Mouse (Mus musculus): ENCODE data around the gene Itpr2. TPM values are rescaled to one million over a fixed set of nuclear protein-coding genes. Genes with fewer than 3 reads are reported as not detected.
A peak's percentile ranks its signal among the peaks of the same experiment; 100 is the strongest.

Itpr2 gene
- polyA plus RNA-seq, 1 experiment = 2.6 TPM

DNA sequence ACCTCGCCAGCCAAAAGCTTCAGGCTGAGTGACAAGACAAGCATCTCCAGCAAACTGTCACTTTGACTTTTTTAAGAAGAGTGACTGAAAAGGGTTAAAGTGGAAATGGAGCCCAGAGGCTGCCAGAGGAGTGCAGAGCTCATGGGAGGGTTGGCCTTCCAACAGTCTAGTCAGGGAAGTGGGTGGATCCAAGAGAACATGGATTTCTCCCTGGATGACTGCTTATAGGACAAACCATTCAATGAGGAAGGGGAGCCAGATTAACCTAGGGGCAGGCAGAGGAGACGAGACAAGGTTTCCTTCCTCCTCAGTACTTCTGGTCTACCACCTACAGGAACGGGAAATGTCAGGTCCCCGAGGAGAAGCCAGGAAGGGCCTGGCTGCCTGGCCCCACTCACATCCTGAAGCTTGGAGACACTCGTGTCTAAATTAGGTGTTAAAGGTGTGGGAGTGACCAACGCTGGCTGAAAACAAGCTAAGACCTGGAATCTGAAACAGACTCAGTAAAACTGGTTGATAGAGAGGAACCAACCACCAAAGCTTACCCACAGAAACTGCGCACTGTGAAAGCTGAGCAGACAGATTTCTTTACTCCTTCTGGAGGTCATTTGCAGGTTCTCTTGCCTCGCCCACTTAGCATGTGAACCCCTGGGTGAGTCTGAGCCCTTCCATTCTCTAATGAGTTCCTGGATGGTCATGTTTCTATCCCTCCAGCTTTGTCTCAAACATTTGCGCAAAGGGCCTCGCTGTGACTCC lies 294.6 kb downstream of the Itpr2 start:
- no peaks in the 10 kb centered on the region for H3K79me3 ChIP-seq (ENCODE audit: low read depth)
- no peak for TF ChIP-seq FOSL1 (IDR thresholded peaks at IDR 0.05; ENCODE audit: insufficient read depth, low read length, poor library complexity, severe bottlenecking)
- no peak for TF ChIP-seq CTCF (IDR thresholded peaks at IDR 0.05; ENCODE audit: control insufficient read depth, insufficient read depth, insufficient read length)
- TF ChIP-seq CEBPB (IDR thresholded peaks at IDR 0.05; ENCODE audit: low read depth) = no peak
- no peak for TF ChIP-seq MAX (IDR thresholded peaks at IDR 0.05)
- no peak for TF ChIP-seq USF1 (IDR thresholded peaks at IDR 0.05; ENCODE audit: low read depth)
- TF ChIP-seq MYOD1 (IDR thresholded peaks at IDR 0.05; ENCODE audit: control insufficient read depth, insufficient read length, low read depth) = no peak
- no peak for TF ChIP-seq MYOG (IDR thresholded peaks at IDR 0.05; ENCODE audit: control insufficient read depth, extremely low read depth, insufficient read length)
- no peak overlapping the region for H3ac ChIP-seq (ENCODE audit: control insufficient read depth, insufficient read length, low read depth)
- H3K79me2 ChIP-seq (ENCODE audit: control insufficient read depth, insufficient read depth) = no peaks in the 10 kb centered on the region
- no peak overlapping the region for H3K4me3 ChIP-seq (ENCODE audit: insufficient read depth, poor library complexity, severe bottlenecking)
- no peaks in the 10 kb centered on the region for H3K27me3 ChIP-seq (ENCODE audit: control insufficient read depth, insufficient read depth, insufficient read length)
- no peaks in the 10 kb centered on the region for H3K36me3 ChIP-seq (ENCODE audit: control insufficient read depth, insufficient read depth)

DNA sequence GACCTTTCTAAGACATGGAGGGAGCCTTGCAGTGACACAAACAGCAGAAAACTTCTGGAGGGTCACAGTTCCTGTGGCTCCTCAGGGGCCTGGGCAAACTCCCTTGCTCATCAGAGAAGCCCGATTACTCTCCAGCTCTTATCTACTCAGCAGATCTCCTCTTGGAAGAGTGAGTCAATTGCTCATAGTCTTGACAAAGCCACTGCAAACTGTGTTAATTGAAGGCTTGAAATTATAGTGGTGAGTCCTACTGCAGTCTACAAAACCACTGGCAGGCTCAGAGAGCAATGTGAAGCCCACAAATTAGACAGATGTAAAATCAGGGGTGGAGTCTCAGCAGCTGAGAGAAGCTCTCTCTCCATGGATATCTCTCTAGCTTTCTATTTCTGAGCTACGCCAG lies 296.9 kb downstream of the Itpr2 start:
- Histone ChIP-seq H3K4me3 (ENCODE audit: insufficient read depth, poor library complexity, severe bottlenecking) (no peak overlapping the region), H3ac (ENCODE audit: control insufficient read depth, insufficient read length, low read depth) (peak overlapping the region; percentile 2), H3K36me3 (ENCODE audit: control insufficient read depth, insufficient read depth) (no peaks in the 10 kb centered on the region), H3K27me3 (ENCODE audit: control insufficient read depth, insufficient read depth, insufficient read length) (no peaks in the 10 kb centered on the region), H3K79me3 (ENCODE audit: low read depth) (no peaks in the 10 kb centered on the region), H3K79me2 (ENCODE audit: control insufficient read depth, insufficient read depth) (no peaks in the 10 kb centered on the region)
- TF ChIP-seq CEBPB (IDR thresholded peaks at IDR 0.05; ENCODE audit: low read depth) = no peak
- no peak for TF ChIP-seq FOSL1 (IDR thresholded peaks at IDR 0.05; ENCODE audit: insufficient read depth, low read length, poor library complexity, severe bottlenecking)
- TF ChIP-seq USF1 (IDR thresholded peaks at IDR 0.05; ENCODE audit: low read depth) = no peak

- Histone ChIP-seq H3K4me3 (ENCODE audit: insufficient read depth, poor library complexity, severe bottlenecking) (no peak overlapping the region), H3ac (ENCODE audit: control insufficient read depth, insufficient read length, low read depth) (no peak overlapping the region), H3K79me3 (ENCODE audit: low read depth) (no peaks in the 10 kb centered on the region), H3K27me3 (ENCODE audit: control insufficient read depth, insufficient read depth, insufficient read length) (no peaks in the 10 kb centered on the region), H3K36me3 (ENCODE audit: control insufficient read depth, insufficient read depth) (no peaks in the 10 kb centered on the region), H3K79me2 (ENCODE audit: control insufficient read depth, insufficient read depth) (no peaks in the 10 kb centered on the region)
- TF ChIP-seq CTCF (IDR thresholded peaks at IDR 0.05; ENCODE audit: control insufficient read depth, insufficient read depth, insufficient read length) = no peak
- TF ChIP-seq MYOD1 (IDR thresholded peaks at IDR 0.05; ENCODE audit: control insufficient read depth, insufficient read length, low read depth) = peak; percentile 92
These were observed 297.6 kb downstream of the Itpr2 start for GRCm38 (mm10) chr6:146204470-146204869.

- Histone ChIP-seq H3K27me3 (ENCODE audit: control insufficient read depth, insufficient read depth, insufficient read length) (no peaks in the 10 kb centered on the region), H3K79me3 (ENCODE audit: low read depth) (no peaks in the 10 kb centered on the region), H3K36me3 (ENCODE audit: control insufficient read depth, insufficient read depth) (no peaks in the 10 kb centered on the region), H3K79me2 (ENCODE audit: control insufficient read depth, insufficient read depth) (no peaks in the 10 kb centered on the region), H3K4me3 (ENCODE audit: insufficient read depth, poor library complexity, severe bottlenecking) (no peak overlapping the region), H3ac (ENCODE audit: control insufficient read depth, insufficient read length, low read depth) (no peak overlapping the region)
- TF ChIP-seq USF1 (IDR thresholded peaks at IDR 0.05; ENCODE audit: low read depth) (no peak), CEBPB (IDR thresholded peaks at IDR 0.05; ENCODE audit: low read depth) (no peak), MYOD1 (IDR thresholded peaks at IDR 0.05; ENCODE audit: control insufficient read depth, insufficient read length, low read depth) (no peak), CTCF (IDR thresholded peaks at IDR 0.05; ENCODE audit: control insufficient read depth, insufficient read depth, insufficient read length) (no peak), MAX (IDR thresholded peaks at IDR 0.05) (no peak), MYOG (IDR thresholded peaks at IDR 0.05; ENCODE audit: control insufficient read depth, extremely low read depth, insufficient read length) (no peak), FOSL1 (IDR thresholded peaks at IDR 0.05; ENCODE audit: insufficient read depth, low read length, poor library complexity, severe bottlenecking) (no peak)
These were observed 304.1 kb downstream of the Itpr2 start for GRCm38 (mm10) chr6:146197868-146198379.

GRCm38 (mm10) chr6:146196701-146197100 lies 305.3 kb downstream of the Itpr2 start:
- Histone ChIP-seq H3K4me3 (ENCODE audit: insufficient read depth, poor library complexity, severe bottlenecking) (no peak overlapping the region), H3K36me3 (ENCODE audit: control insufficient read depth, insufficient read depth) (no peaks in the 10 kb centered on the region), H3K79me2 (ENCODE audit: control insufficient read depth, insufficient read depth) (no peaks in the 10 kb centered on the region), H3K79me3 (ENCODE audit: low read depth) (no peaks in the 10 kb centered on the region), H3ac (ENCODE audit: control insufficient read depth, insufficient read length, low read depth) (no peak overlapping the region), H3K27me3 (ENCODE audit: control insufficient read depth, insufficient read depth, insufficient read length) (no peaks in the 10 kb centered on the region)
- TF ChIP-seq FOSL1 (IDR thresholded peaks at IDR 0.05; ENCODE audit: insufficient read depth, low read length, poor library complexity, severe bottlenecking) (no peak), MAX (IDR thresholded peaks at IDR 0.05) (no peak), MYOD1 (IDR thresholded peaks at IDR 0.05; ENCODE audit: control insufficient read depth, insufficient read length, low read depth) (no peak), CTCF (IDR thresholded peaks at IDR 0.05; ENCODE audit: control insufficient read depth, insufficient read depth, insufficient read length) (no peak), MYOG (IDR thresholded peaks at IDR 0.05; ENCODE audit: control insufficient read depth, extremely low read depth, insufficient read length) (no peak), CEBPB (IDR thresholded peaks at IDR 0.05; ENCODE audit: low read depth) (no peak), USF1 (IDR thresholded peaks at IDR 0.05; ENCODE audit: low read depth) (no peak)

All from C2C12 (cell line).